Mouse (Mus musculus) megakaryocyte, embryonic 14.5 days (primary cell): ENCODE data around the gene Ush2a.

Experiments
- FLI1 ChIP-seq: IDR thresholded peaks from 2 replicates; pipeline ENCODE4 v1.6.1; 2012; ENCODE audit warnings: low read length, inconsistent platforms, mixed read lengths
- GATA1 ChIP-seq: IDR thresholded peaks from 3 replicates; pipeline ENCODE4 v1.6.1; 2012; ENCODE audit warnings: mixed read lengths, low read length, inconsistent platforms, borderline replicate concordance

GRCm38 (mm10) chr1:189006267-189006666 is 744.4 kb downstream of the Ush2a start:
- TF ChIP-seq GATA1 (no peak), FLI1 (no peak)
